Mouse (Mus musculus) small intestine, adult 2 months (tissue): ENCODE data around the gene Gm49354.

ENCODE experiments used
- CTCF ChIP-seq: fragments of 200-500 bp; IDR thresholded peaks from 2 replicates; pipeline ENCODE4 v1.5.1; 2012; ENCODE audit warnings: low read depth, mild to moderate bottlenecking, control low read depth, inconsistent platforms, low read length, moderate library complexity, mixed read lengths; ENCODE audit not compliant: insufficient replicate concordance, insufficient read length; ENCODE audit errors: extremely low read depth
- POLR2A ChIP-seq: fragments of 200-500 bp; IDR thresholded peaks from 2 replicates; pipeline ENCODE4 v1.6.1; 2012; ENCODE audit warnings: low read depth, mild to moderate bottlenecking, control low read depth, inconsistent platforms, low read length, moderate library complexity

- TF ChIP-seq CTCF (no peak), POLR2A (no peak)
These were observed 13.9 kb upstream of the Gm49354 start for GRCm38 (mm10) chr13:59795807-59796465.
